Comparison of ENCODE assay signal across 28 mouse cellular contexts in genomic region chr8:117550529-117550928, GRCm38 (mm10). TPM values are rescaled to one million over a fixed set of nuclear protein-coding genes. Genes with fewer than 3 reads are reported as not detected.
DNase-seq lines count a peak whose midpoint lies in the region; ATAC-seq and TF ChIP-seq lines count a peak whose summit lies in the region.
"Had no signal": no experiment of that assay in that cellular context is flagged by ENCODE, and none has a peak within 500 bp of the region (broad histone marks: within the 10 kb centered on the region; RNA-seq: fewer than 3 reads in every experiment).

No protein-coding gene starts in this region.

- no peak overlapping the region for H3K4me3 ChIP-seq in kidney, postnatal 0 days (replicated peaks; ENCODE audit: low read depth, low read length)
- H3K4me3 ChIP-seq in lung, postnatal 0 days (ENCODE audit: low read depth, low read length), result no peak overlapping the region
- H3K4me3 ChIP-seq: embryonic facial prominence, embryonic 13.5 days; forebrain, embryonic 10.5 days; liver, embryonic 13.5 days; midbrain, embryonic 15.5 days; myocyte; neural tube, embryonic 12.5 days had no signal

- no peaks in the 10 kb centered on the region for H3K27me3 ChIP-seq in kidney, postnatal 0 days (ENCODE audit: insufficient read depth, low read length)
- no peaks in the 10 kb centered on the region for H3K27me3 ChIP-seq in lung, postnatal 0 days (replicated peaks; ENCODE audit: insufficient read depth, low read length)
- H3K27me3 ChIP-seq: embryonic facial prominence, embryonic 13.5 days; liver, embryonic 13.5 days; midbrain, embryonic 15.5 days; neural tube, embryonic 12.5 days had no signal

- TF ChIP-seq EP300 in lung, postnatal 0 days (IDR thresholded peaks at IDR 0.05), result no peak

- 90% methylated on average over 5 of the region's 5 CpGs for WGBS in kidney, postnatal 0 days
- WGBS in lung, postnatal 0 days, result 75% methylated on average over 5 of the region's 5 CpGs

- ATAC-seq in kidney, postnatal 0 days (replicated peaks; ENCODE audit: low FRiP score, low read depth), result no peak
- ATAC-seq in lung, postnatal 0 days, result no peak
- ATAC-seq in megakaryocyte, adult 5-6 weeks (ENCODE audit: poor library complexity, severe bottlenecking), result 0 out of 2 replicates have a peak, but pooled peaks have one; percentile 26
- ATAC-seq: activated CD4-positive, CD25-positive, alpha-beta regulatory T cell, adult 4 months; CD4-positive, CD25-positive, alpha-beta regulatory T cell, adult 4 months; forebrain, postnatal 0 days; hindbrain, embryonic 16.5 days; midbrain, embryonic 15.5 days had no signal

- no peak for DNase-seq in kidney, postnatal 0 days (ENCODE audit: low spot score)
- no peak for DNase-seq in kidney, postnatal 36 days
- no peak for DNase-seq in lung, postnatal 0 days (ENCODE audit: low spot score)
- DNase-seq in lung, postnatal 10 days, result no peak
- no peak for DNase-seq in adrenal gland, postnatal 10 days
- DNase-seq in cerebellum, postnatal 25 days, result no peak
- DNase-seq: adrenal gland, adult 8-10 months; cerebellum, adult 11 months; cerebellum, adult 9-10 months; kidney, adult 8-10 months; kidney, postnatal 10 days; left cerebral cortex, postnatal 4 days; liver, embryonic 13.5 days; lung, embryonic 14.5 days; lung, postnatal 4 days; right cerebral cortex, postnatal 4 days; thymus, adult 2 months; thymus, postnatal 36 days had no signal

- H3K36me3 ChIP-seq in kidney, postnatal 0 days (ENCODE audit: insufficient read depth, low read length), result no peaks in the 10 kb centered on the region
- H3K36me3 ChIP-seq in lung, postnatal 0 days (ENCODE audit: insufficient read depth, low read length), result no peaks in the 10 kb centered on the region
- H3K36me3 ChIP-seq: embryonic facial prominence, embryonic 13.5 days; forebrain, embryonic 10.5 days; liver, embryonic 13.5 days; midbrain, embryonic 15.5 days; neural tube, embryonic 12.5 days had no signal

- no peak overlapping the region for H3K4me2 ChIP-seq in kidney, postnatal 0 days (ENCODE audit: low read length)
- no peak overlapping the region for H3K4me2 ChIP-seq in lung, postnatal 0 days (replicated peaks; ENCODE audit: low read depth, low read length)
- H3K4me2 ChIP-seq: embryonic facial prominence, embryonic 13.5 days; liver, embryonic 13.5 days; lung, embryonic 14.5 days; midbrain, embryonic 15.5 days; neural tube, embryonic 12.5 days had no signal

- H3K9ac ChIP-seq in kidney, postnatal 0 days (ENCODE audit: low read depth, low read length), result no peak overlapping the region
- H3K9ac ChIP-seq in lung, postnatal 0 days (replicated peaks; ENCODE audit: low read depth), result no peak overlapping the region
- H3K9ac ChIP-seq: embryonic facial prominence, embryonic 13.5 days; forebrain, postnatal 0 days; liver, embryonic 13.5 days; lung, embryonic 14.5 days; midbrain, embryonic 15.5 days; neural tube, embryonic 12.5 days had no signal

- H3K4me1 ChIP-seq in kidney, postnatal 0 days (replicated peaks; ENCODE audit: insufficient read depth, low read length), result no peaks in the 10 kb centered on the region
- H3K4me1 ChIP-seq in lung, postnatal 0 days (ENCODE audit: insufficient read depth, low read depth, low read length), result no peaks in the 10 kb centered on the region
- H3K4me1 ChIP-seq: embryonic facial prominence, embryonic 13.5 days; forebrain, embryonic 10.5 days; midbrain, embryonic 15.5 days; neural tube, embryonic 12.5 days had no signal

- H3K9me3 ChIP-seq in kidney, postnatal 0 days (replicated peaks; ENCODE audit: low read length), result no peaks in the 10 kb centered on the region
- H3K9me3 ChIP-seq in lung, postnatal 0 days (ENCODE audit: low read length), result no peaks in the 10 kb centered on the region
- H3K9me3 ChIP-seq: embryonic facial prominence, embryonic 13.5 days; forebrain, embryonic 10.5 days; liver, embryonic 13.5 days; midbrain, embryonic 15.5 days; neural tube, embryonic 12.5 days had no signal

- peak; percentile 24; the same call in 1 of the 2 replicates for TF ChIP-seq CTCF in kidney, postnatal 0 days (IDR thresholded peaks at IDR 0.05; ENCODE audit: low read depth)
- peak; percentile 37 for TF ChIP-seq CTCF in lung, postnatal 0 days (IDR thresholded peaks at IDR 0.05)

- H3K27ac ChIP-seq in kidney, postnatal 0 days, result no peak overlapping the region
- H3K27ac ChIP-seq in lung, postnatal 0 days (ENCODE audit: low read length), result no peak overlapping the region
- H3K27ac ChIP-seq: embryonic facial prominence, embryonic 13.5 days; forebrain, embryonic 10.5 days; liver, embryonic 13.5 days; midbrain, embryonic 15.5 days; neural tube, embryonic 12.5 days had no signal

RNA-seq across cellular contexts. Expression of gene Plcg2, which starts 52.4 kb away (rescaled TPM):
- 7.3 and 8.0 TPM in 2 replicates for polyA plus RNA-seq in kidney, postnatal 0 days (2015; fragmentation: Nextera tagmentation; extraction: Ambion mirVana)
- polyA plus RNA-seq in lung, postnatal 0 days (2015; fragmentation: Nextera tagmentation; extraction: Ambion mirVana), result 3.5 and 3.7 TPM in 2 replicates
- total RNA-seq in megakaryocyte, adult 5-6 weeks (2015), result 104 and 105 TPM in 2 replicates
- 164 and 180 TPM in 2 replicates for total RNA-seq in megakaryocyte, adult 5-6 weeks (2017)
- 1 to 10 TPM; 4.9 to 5.1 TPM for total RNA-seq in adrenal gland, postnatal 10 days (2021)

Comparison
In these comparisons a context has a peak if more than half of its experiments do, and no peak if none do; other contexts are left out.
1. RNA of gene Plcg2, which starts 52.4 kb away (total RNA-seq): 104 to 180 TPM in megakaryocyte, adult 5-6 weeks; 4.9 to 5.1 TPM in adrenal gland, postnatal 10 days; every median in the first group is over 10 times any median in the second.